Mouse (Mus musculus) testis, adult 2 months (tissue): ENCODE data around the gene 1700017B05Rik.

Experiments used
- CTCF ChIP-seq: fragments of 200-500 bp; IDR thresholded peaks from 2 replicates; pipeline ENCODE4 v1.5.1; 2012; ENCODE audit warnings: low read depth, mild to moderate bottlenecking, inconsistent platforms, low read length, moderate library complexity; ENCODE audit not compliant: control insufficient read depth, insufficient read depth, insufficient replicate concordance
- POLR2A ChIP-seq: fragments of 200-500 bp; IDR thresholded peaks from 2 replicates; pipeline ENCODE4 v1.6.1; 2012; ENCODE audit warnings: low read depth, mild to moderate bottlenecking, inconsistent platforms, low read length, moderate library complexity; ENCODE audit not compliant: control insufficient read depth

DNA sequence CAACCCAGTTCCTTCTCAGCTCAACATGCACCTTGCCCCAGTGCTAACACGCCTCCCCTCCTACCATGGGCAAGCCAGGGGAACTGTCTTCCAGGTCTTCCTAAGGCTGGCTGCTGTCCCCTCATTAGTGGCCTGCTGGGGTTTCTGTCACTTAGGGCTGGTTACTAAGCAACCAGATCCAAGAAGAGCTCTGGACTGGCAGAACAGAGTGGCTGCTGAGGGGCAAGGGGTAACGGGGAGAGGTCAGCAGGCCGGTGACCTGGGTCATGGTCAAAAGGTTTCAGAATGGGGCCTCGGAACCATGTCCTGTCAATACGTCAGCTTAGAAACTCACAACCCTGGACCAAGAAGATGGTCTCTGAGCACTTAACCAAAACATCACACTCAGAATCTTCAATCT is 5.0 kb upstream of the 1700017B05Rik start:
- TF ChIP-seq POLR2A (no peak), CTCF (no peak)
